Mouse (Mus musculus) induced T-regulatory cell, adult 2 months (primary cell): ENCODE measurements around the gene Tcf3.

Experiments used
- DNase-seq: peaks from one replicate; pipeline ENCODE4 v3.0.0-alpha.2; 2012; ENCODE audit warnings: low read depth

Tcf3 gene

DNA sequence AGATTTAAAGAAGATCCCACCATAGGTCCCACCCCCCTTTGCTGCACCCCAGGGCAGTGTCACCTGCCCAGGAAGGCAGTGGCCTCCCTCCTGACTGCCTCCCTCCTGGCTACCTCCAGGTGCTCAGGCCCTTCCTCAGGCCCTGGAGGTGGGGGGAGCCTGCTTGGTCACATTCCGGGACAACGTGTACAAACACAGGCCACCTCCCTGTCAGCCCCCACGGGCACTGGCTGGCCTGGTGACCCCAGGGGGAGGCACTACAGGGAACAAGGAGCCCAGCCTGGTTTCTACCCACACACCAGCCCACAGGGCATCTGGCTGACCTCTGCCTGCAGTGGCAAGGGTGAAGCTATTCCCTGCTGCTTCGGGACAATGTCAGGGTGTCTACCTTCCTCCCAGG, 4.5 kb upstream of the Tcf3 start:
- no peak for DNase-seq

DNA sequence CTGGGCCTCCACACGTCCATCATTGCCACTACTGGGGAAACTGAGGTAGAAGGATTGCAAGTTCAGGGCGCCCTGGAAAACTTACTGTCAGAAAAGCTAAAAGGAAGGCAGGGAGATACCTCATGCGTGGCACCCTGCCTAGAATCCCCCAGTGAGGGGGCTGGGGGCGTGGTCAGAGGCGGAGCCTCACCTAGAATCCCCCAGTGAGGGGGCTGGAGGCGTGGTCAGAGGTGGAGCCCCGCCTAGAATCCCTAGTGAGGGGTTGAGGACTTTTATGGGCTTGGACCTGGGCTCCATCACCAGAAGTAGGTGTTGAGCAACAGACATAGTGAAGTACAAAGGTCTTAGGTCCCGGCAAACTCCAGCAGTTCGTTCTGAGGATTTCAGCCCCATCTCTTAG, 2.8 kb upstream of the Tcf3 start:
- DNase-seq = no peak

DNA sequence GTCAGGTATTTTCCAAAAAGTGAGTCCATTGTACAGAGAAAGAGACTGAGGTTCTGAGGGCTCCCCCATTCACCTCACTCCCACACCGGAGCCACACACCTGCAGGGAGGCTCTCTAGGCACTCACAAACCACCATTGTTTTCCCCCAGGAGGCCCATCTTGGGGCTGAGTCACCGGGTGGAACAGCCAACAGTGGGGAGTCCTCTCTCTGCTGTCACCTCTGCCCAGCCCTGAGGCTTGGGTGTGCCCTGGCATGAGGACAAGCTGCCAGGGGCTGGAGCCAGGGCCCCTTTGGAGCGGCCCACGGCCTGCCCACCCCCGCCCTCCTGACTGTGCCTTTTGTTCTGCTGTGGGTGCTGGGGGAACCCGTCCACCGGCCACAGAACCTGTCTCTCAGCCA, 2.3 kb upstream of the Tcf3 start:
- no peak for DNase-seq

DNA sequence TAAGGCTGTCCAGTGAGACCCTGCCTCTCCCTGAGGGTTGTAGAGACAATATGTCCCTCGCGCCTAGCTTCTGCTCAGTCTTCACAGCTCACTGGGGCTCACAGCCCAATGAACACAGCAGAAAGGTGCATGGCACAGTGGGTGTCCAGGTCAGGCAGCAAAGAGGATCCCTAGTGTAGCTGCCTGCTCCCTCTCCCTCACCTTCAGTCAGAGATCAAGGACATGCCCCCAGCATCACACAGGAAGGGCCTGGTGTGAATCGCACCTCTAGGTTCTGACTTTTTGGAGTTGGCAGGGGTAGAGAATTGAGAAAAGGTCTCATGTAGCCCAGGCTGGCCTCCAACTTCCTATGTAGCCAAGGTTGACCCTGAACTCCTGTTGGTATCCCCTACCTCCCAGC, 1.4 kb upstream of the Tcf3 start:
- no peak for DNase-seq

DNA sequence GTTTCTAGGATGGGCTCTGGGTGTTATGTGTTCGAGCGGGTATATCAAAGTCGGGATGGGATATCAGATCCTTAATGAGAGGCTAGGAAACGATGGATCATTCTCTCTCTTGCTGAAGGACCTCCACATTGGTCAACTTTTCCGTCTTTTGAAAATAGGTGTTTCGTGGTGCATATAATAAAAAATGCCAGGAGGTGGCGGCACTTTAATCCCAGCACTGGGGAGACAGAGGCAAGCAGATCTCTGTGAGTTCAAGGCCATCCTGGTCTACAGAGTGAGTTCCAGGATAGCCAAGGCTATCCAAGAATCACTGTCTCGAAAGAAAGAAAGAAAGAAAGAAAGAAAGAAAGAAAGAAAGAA, 766 bp upstream of the Tcf3 start:
- no peak for DNase-seq

DNA sequence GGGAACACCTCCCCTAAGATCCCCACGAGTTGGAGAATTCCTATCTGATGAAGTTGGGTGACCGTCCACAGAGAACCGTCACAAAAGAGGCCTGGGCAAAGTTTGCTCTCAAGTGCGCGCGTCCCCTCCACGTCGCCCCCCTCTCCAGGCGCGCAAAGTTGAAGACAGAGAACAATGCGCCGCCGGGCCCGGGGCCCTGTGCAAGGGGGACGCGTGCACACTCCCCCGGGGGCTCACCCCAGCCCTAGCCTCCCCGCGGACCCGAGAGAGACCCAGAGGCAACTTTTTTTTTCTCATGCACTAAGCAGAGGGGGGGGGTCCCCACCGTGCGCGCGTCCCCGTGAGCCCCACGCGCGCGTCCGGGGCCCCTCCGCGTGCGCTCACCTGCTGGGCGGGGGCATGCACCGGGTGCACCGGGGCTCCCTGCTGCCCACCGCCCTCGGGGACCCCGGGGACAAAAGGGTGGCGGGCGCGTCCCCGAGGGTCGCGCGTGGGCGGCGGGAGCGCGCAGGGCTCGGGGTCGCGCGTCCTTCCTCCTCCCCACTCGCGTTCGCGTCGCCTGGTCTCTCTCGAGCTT, 423 bp downstream of the Tcf3 start:
- peak; percentile 59 for DNase-seq

DNA sequence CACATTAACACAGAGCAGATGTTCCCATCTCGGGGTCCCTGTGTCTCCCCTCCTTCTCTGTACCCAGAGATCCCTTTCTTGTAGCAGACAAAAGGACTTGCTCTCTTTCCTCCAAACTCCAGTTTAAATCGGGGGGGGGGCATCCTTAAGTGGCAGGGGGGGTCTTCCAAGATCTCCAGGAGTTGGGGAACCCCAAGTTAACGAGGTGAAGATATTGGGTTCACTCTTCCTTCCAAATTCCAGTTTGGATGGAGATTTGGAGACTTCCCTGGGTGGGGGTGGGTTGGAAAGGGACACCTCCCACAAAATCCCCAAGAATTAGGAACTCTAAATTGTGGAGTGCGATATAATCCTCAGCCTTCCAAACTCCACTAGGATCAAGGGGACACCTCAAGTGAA, 1.1 kb downstream of the Tcf3 start:
- no peak for DNase-seq

DNA sequence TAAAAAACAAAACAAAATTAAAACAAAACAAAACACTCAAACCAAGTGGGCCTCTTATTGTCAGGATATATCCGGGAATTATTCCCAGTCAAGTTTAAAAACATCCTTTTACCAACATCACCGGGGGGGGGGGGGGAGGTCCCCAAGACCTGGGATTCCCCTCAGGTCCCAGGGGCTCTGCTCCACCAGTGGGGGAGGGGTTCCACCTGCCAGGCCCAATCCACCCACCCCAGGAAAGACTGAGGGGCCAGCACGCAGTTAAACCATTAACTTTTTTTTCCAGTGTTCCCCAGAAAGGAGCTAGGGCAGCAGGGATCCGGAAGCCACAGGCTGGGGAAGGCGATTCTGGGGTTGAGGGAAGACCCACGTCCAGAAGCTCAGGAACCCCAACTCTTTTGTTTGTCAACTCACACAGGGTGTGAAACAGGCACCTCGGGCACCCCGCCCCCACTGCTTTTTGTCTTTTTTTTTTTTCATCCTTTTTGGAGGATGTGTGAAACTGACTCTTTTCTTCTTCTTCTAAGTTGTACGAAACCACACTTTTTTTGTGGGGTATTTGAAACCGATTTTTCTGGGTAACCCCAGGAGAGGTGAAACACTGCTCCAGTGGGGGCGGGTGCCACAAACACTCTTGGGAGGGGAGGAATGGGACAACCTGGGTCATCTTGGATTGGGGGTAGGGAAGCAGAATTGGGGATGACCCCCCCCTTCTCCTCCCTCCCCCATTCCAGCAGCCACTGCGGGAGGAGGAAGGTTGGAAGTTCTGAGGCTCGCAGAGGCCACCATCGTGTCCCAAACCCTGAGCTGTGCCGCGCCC, 1.7 kb downstream of the Tcf3 start:
- peak; percentile 73 for DNase-seq

DNA sequence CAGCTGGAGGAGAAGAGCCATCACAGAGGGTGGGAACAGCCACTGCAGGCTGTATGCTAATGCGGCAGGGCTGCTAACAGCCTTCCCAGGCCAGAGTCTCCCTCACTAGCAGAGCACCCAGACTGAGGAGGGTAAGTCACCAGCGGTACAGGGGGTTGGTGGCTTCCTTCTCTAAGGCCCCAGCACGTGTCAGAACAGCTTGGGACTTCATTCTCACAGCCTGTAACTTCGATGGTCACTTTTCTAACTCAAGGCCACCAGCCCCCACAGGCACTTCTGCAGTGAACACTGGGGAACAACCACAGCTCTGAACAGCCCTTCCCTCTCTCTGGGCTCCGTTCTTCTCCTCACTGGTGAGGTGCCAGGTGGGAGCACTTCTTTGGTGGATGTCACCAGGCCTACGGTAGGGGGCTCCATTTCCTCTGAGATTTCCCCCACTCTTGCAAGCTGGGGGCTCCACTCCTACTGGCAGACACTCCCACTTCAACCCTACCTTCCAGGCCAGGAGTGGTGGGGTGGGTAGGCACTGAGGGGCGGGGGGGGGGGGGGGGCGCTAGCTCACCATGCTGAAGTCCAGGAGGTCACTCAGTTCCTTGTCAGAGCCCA, 3.0 kb downstream of the Tcf3 start:
- no peak for DNase-seq

DNA sequence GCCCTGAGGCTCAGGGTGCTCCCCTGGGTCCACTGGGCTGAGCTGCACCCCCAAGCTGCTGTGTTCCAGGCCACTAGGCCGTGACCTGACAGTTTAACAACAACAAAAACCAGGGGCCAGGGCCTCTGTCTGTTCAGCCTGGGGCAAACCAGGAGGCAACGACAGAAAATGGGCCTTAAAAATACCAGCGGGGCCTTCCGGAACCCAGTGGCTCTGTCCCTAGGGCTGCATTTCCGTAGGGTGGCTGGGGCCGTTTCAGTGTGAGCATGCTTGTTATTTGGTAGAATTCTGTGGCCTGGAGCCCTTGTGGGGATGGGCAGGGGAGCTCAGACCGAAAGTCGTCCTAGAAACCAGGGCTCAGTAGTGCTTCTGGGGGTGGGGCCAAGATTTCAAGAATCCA, 3.6 kb downstream of the Tcf3 start:
- DNase-seq = no peak

DNA sequence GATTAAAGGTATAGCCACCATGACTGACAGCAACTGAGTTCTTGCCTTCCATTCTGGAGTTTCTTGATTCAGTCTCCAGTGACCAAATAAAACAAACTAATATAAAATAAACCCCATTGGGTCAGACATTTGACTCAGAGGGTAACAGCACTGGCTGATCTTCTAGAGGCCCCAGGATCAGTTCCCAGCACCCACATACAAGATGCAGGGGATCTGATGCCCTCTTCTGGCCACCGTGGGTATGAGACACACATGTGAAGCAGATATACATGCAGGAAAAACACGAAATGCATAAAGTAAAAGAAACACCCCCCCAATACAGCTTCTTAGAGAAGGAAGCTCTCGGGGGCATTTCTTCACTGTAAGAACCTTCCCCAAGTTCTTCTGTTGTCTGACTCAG, 8.4 kb downstream of the Tcf3 start:
- no peak for DNase-seq

DNA sequence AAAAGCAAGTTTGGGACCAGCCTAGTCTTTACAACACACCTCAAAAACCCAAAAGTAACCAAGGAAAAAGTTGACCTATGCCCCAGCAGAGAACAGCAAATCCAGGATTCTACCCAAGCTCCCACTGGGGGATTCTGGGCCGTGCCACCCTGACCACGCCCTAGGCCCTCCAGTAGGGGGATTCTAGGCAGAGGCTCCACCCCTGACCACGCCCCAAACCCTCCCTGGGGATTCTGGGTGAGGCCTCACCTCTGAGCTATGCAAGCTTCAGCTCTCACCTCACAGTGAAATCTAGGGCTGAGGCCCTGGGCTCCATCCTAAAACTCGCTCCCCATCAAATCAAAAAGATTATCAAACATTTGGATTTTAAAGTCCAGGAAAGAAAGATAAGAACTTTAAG, 9.9 kb downstream of the Tcf3 start:
- no peak for DNase-seq

DNA sequence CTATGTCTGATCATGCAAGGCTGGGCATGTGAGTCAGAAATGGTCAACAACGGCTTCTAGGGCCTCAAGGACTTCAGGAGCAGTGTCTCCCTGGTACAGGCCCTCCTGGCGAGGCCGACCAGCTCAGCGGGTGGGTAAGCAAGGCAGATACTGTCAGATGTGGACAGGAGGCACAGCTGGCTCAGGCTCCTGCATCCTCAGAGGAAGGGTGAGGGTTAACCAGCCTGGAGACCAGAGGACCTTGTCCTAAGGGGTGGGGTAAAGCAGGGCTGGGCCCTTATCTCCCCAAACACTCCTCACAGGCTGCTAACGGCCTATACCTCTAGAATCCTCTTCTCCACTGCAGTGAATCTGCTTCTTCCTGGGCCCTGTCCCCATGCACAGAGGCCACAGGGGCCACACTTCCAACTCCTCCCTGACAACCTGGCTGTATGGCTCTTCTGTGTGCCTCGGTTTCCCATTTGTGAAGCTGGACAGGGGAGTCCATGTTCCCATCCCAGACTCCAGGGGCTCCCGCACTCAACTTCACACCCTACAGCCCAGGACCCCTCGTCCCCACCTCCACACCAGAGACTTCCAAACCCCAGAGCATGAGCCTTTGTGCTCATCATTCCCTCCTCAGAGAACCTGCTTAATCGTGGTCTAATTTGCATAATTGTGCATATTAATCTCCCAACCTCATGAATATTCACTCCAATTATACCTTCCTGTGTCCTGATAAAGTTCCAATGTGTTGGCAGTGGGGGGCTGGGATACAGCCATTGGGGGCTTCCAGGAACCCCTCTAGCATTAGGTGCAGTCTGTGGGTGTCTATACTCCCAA, 11.6 kb downstream of the Tcf3 start:
- DNase-seq = no peak

DNA sequence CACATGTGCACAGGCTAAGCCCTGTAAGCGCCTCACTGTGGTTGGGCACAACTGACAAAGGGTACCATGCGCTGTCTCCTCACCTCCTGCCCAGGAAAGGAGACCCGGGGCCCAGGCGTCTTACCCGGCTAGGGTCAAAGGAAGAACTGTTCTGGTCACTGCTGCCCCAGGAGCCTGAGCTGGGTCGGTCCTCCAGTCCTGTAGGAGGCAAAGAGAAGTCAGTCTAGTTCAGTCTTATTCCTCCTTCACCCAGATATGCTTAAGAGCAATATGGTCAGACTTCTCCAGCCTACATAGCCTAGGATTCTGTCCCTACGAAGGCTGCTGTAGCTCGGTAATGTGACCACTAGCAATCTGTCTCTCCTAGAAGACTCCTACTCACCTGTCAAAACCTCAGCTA, 12.2 kb downstream of the Tcf3 start:
- DNase-seq = no peak

DNA sequence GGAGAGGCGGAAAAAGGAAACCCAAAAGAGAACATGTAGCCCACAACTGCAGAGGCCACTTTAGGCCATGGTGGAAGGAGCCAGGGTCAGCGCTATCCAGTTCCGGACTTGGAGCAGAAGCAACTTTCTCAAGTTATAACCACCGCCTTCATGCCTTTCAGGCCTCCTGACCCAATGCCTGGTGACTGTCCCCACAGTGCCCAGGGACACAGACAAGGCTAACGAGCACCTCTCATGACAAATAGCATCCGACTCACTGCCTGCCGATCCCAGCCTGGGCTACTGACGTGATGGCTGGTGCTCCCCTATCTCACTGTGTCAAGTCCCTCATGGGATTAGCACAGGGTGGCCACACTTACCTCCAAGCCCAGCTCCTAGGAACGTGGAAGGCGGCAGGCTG, 12.7 kb downstream of the Tcf3 start:
- DNase-seq = no peak

DNA sequence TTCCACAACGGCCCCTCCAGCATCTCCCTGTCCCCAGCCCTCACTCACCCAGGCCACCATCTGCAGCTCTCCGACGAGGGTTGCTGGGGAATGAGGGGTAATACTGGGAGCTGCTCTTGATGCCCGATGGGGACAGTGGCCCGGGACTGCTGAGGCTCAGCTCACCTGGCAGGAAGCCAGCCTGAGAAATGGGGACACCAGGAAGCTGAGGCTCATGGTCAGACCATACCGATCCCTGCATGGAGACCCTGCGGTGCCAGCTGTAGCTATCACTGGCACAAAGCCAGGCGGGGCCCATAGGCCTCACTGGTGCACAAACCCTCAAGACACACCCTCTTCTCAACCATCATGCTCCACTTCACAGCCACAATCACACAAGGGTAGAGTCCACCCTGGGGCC, 14.0 kb downstream of the Tcf3 start:
- no peak for DNase-seq

DNA sequence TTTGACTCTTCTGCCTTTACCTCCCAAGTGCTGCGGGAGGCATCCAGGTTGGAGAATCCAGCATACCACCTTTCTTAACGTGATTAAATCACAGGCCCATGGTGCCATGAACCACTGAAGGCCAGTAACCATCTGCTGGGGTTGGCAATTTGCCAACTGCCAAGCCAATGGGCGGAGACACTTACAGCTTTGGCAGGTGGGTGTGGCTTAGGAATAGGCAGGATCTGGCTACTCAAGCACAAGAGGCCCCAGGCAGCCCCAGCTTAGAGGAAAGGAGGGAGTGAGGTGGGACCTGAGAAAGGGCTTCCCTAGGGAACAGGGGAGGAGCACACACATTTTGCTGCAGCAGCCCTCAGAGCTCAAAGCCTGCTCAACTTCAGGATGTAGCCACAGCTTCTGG, 15.1 kb downstream of the Tcf3 start:
- DNase-seq = no peak

DNA sequence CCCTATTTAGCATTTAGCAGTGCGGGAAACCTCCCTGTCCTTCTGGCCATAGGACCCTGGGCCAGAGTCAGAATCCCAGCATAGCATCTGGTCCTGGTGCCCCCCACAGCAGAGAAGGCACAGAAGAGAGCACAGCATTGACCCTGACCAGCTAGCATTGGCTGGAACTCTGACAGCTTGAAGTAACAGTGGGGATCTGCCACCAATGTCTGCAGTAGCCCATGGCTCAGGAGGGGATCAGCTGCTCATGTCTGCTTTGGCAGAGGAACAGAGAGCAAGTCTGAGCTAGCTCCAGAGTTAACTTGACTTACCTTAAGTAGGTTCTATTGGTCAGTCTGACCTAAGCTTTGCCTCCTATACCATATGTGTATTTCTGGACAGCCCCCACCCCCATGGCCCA, 15.6 kb downstream of the Tcf3 start:
- no peak for DNase-seq

DNA sequence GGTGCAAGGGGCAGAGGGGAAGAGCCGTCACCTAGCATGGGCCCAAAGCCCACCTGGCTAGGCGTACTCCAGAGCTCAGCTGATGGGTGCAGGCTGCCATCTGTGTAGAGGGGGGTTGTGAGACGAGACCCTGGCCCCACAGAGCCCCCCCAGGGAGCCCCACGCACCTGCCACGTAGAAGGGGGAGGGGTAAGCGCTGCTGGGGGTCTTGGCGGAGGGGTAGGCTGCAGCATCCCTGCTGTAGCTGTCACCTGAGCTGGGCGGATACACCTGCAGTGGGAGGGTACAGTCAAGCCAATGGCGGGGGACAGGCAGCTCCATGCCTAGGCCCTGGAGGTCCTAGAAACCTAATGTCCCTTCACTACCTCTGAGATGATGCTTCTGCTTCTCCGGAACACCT, 16.1 kb downstream of the Tcf3 start:
- no peak for DNase-seq

DNA sequence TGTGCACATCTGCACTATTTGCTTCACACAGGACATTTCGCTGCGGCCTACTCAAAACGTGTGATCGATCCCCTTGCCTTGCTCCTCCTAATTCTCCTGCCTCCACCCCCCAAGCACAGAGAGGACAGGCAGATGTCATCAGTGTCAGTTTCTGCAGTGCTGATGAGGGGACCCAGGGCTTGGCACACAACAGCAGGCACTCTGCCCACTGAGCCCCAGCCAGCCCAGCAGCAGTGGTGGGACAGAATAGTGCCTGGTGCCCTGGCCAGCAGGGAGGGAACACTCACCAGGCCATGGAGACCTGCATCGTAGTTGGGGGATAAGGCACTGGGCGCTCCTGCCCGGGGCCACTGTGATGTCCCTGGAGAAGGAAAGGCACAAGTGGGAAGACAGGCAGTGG, 17.9 kb downstream of the Tcf3 start:
- no peak for DNase-seq

DNA sequence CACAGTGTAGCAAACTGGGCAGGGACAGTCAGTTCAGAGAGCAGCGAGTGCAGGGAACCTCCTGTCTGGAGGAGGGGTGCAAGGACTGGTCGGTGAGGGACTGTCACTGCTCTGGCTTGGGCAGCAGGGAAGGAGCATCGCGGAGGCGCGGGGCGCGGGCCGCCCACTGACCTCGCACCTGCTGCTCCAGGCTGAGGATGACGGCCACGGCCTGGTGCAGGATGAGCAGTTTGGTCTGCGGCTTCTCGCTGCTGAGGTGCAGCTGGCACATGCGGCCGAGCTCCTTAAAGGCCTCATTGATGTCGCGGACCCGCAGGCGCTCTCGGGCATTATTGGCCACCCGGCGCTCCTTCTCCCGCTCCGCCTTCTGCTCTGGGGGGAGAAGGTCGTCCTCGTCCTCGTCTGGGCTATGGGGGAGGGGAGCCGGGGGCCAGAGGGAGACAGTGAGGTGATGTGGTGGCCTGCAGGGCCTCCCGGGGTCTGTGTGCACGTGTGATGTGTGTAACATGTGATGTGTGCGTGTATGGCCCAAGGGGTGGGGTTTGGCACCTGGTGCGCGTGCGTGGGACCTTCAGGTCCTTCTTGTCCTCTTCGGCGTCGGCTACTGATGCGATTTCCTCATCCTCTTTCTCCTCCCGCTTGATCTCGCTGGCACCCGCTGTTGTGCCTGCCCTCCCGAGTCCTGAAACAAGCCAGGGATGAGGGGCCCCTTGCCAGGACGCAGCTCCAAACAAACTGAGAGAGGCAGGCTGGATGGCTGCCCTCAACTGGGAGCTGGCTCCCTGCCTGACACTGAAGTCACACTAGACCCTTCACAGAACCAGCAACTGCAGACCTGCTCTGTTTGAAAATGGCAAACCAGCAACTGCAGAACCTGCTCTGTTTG, 20.5 kb downstream of the Tcf3 start:
- no peak for DNase-seq

DNA sequence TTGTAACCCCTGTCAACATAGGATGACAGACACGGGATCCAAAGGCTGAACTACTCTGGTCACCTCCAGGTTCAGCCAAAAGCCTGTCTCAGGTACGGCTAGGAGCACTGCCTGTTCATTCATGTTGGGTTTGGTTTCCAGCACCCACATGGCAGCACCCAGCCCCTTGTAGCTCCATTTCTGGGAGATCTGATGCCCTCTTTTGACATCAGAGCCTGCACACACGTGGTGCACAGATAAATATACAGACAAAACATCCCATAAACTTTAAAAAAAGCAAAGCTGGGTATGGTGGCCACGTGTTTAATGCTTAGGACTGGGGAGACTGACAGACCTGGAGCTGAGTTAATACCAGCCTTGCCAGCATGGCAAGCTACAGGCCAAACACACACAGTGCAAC, 25.5 kb downstream of the Tcf3 start:
- no peak for DNase-seq
